Mouse (Mus musculus): ENCODE data around the gene Bag6. TPM values are rescaled to one million over a fixed set of nuclear protein-coding genes. Genes with fewer than 3 reads are reported as not detected.

Gene Bag6
- total and polyA plus RNA-seq, 3 experiments = 69.5 to 686 (median 182) TPM

- ATAC-seq (ENCODE audit: extremely low read depth, insufficient number of reproducible peaks, low FRiP score, poor library complexity, severe bottlenecking) = no peak
- H3K4me3 ChIP-seq (ENCODE audit: low read depth, low read length) = no peak overlapping the region; the same call in 1 of the 2 replicates
- TF ChIP-seq CTCF (IDR thresholded peaks at IDR 0.05; ENCODE audit: low read depth, low read length) = no peak
- no peak for TF ChIP-seq POLR2AphosphoS5 (IDR thresholded peaks at IDR 0.05; ENCODE audit: insufficient replicate concordance, low read depth, low read length)
- TF ChIP-seq GATA1 (IDR thresholded peaks at IDR 0.05; ENCODE audit: borderline replicate concordance, low read length) = no peak
- no peak for TF ChIP-seq GATA2 (IDR thresholded peaks at IDR 0.05; ENCODE audit: borderline replicate concordance, low read depth, low read length)
- no peak for TF ChIP-seq TAL1 (conservative IDR thresholded peaks at IDR 0.05; ENCODE audit: low read depth, low read length)
- H3K4me1 ChIP-seq (ENCODE audit: insufficient read depth, low read depth, low read length) = peaks cover 56% of the 10 kb centered on the region
- no peak for DNase-seq (ENCODE audit: low spot score)
- no peaks in the 10 kb centered on the region for H3K27me3 ChIP-seq (ENCODE audit: insufficient read depth, low read length)
- H3K9me3 ChIP-seq (replicated peaks) = no peaks in the 10 kb centered on the region
- H3K36me3 ChIP-seq (replicated peaks) = peaks cover 66% of the 10 kb centered on the region
These were observed 6.0 kb upstream of the Bag6 start for GRCm38 (mm10) chr17:35128996-35129395.

- Histone ChIP-seq H3K36me3 (replicated peaks) (peaks cover 52% of the 10 kb centered on the region), H3K9me3 (replicated peaks) (no peaks in the 10 kb centered on the region), H3K4me1 (ENCODE audit: insufficient read depth, low read depth, low read length) (peaks cover 40% of the 10 kb centered on the region), H3K27me3 (ENCODE audit: insufficient read depth, low read length) (no peaks in the 10 kb centered on the region), H3K4me3 (ENCODE audit: low read depth, low read length) (no peak overlapping the region)
- no peak for ATAC-seq (ENCODE audit: extremely low read depth, insufficient number of reproducible peaks, low FRiP score, poor library complexity, severe bottlenecking)
- no peak for DNase-seq (ENCODE audit: low spot score)
- TF ChIP-seq GATA2 (IDR thresholded peaks at IDR 0.05; ENCODE audit: borderline replicate concordance, low read depth, low read length) = no peak
- TF ChIP-seq GATA1 (IDR thresholded peaks at IDR 0.05; ENCODE audit: borderline replicate concordance, low read length) = no peak
- TF ChIP-seq CTCF (IDR thresholded peaks at IDR 0.05; ENCODE audit: low read depth, low read length) = no peak
- no peak for TF ChIP-seq TAL1 (conservative IDR thresholded peaks at IDR 0.05; ENCODE audit: low read depth, low read length)
- TF ChIP-seq POLR2AphosphoS5 (IDR thresholded peaks at IDR 0.05; ENCODE audit: insufficient replicate concordance, low read depth, low read length) = no peak
These were observed 3.9 kb upstream of the Bag6 start for GRCm38 (mm10) chr17:35131038-35131437.

- no peak for ATAC-seq (ENCODE audit: extremely low read depth, insufficient number of reproducible peaks, low FRiP score, poor library complexity, severe bottlenecking)
- Histone ChIP-seq H3K36me3 (replicated peaks) (peaks cover 53% of the 10 kb centered on the region), H3K9me3 (replicated peaks) (no peaks in the 10 kb centered on the region), H3K27me3 (ENCODE audit: insufficient read depth, low read length) (no peaks in the 10 kb centered on the region), H3K4me1 (ENCODE audit: insufficient read depth, low read depth, low read length) (peaks cover 42% of the 10 kb centered on the region), H3K4me3 (ENCODE audit: low read depth, low read length) (no peak within 1 kb of the TSS)
- TF ChIP-seq TAL1 (conservative IDR thresholded peaks at IDR 0.05; ENCODE audit: low read depth, low read length) (no peak), POLR2AphosphoS5 (IDR thresholded peaks at IDR 0.05; ENCODE audit: insufficient replicate concordance, low read depth, low read length) (no peak), GATA1 (IDR thresholded peaks at IDR 0.05; ENCODE audit: borderline replicate concordance, low read length) (no peak), GATA2 (IDR thresholded peaks at IDR 0.05; ENCODE audit: borderline replicate concordance, low read depth, low read length) (no peak), CTCF (IDR thresholded peaks at IDR 0.05; ENCODE audit: low read depth, low read length) (no peak)
- no peak for DNase-seq (ENCODE audit: low spot score)
These were observed 3.3 kb upstream of the Bag6 start, which contains the start of gene Apom for GRCm38 (mm10) chr17:35131500-35132173. Gene Apom (minus strand): TSS chr17:35132050.

- H3K27me3 ChIP-seq (ENCODE audit: insufficient read depth, low read length) = no peaks in the 10 kb centered on the region
- ATAC-seq (ENCODE audit: extremely low read depth, insufficient number of reproducible peaks, low FRiP score, poor library complexity, severe bottlenecking) = no peak
These were observed 2.8 kb upstream of the Bag6 start for GRCm38 (mm10) chr17:35132174-35132560.

GRCm38 (mm10) chr17:35133517-35133916 lies 1.5 kb upstream of the Bag6 start:
- ATAC-seq (ENCODE audit: extremely low read depth, insufficient number of reproducible peaks, low FRiP score, poor library complexity, severe bottlenecking) (no peak), DNase-seq (ENCODE audit: low spot score) (no peak)
- no peak overlapping the region; the same call in 1 of the 2 replicates for H3K4me3 ChIP-seq (ENCODE audit: low read depth, low read length)
- peaks cover 55% of the 10 kb centered on the region for H3K36me3 ChIP-seq (replicated peaks)
- TF ChIP-seq CTCF (IDR thresholded peaks at IDR 0.05; ENCODE audit: low read depth, low read length) (no peak), GATA1 (IDR thresholded peaks at IDR 0.05; ENCODE audit: borderline replicate concordance, low read length) (no peak), POLR2AphosphoS5 (IDR thresholded peaks at IDR 0.05; ENCODE audit: insufficient replicate concordance, low read depth, low read length) (no peak), TAL1 (conservative IDR thresholded peaks at IDR 0.05; ENCODE audit: low read depth, low read length) (no peak), GATA2 (IDR thresholded peaks at IDR 0.05; ENCODE audit: borderline replicate concordance, low read depth, low read length) (no peak)
- H3K27me3 ChIP-seq (ENCODE audit: insufficient read depth, low read length) = no peaks in the 10 kb centered on the region
- peaks cover 42% of the 10 kb centered on the region for H3K4me1 ChIP-seq (ENCODE audit: insufficient read depth, low read depth, low read length)
- H3K9me3 ChIP-seq (replicated peaks) = no peaks in the 10 kb centered on the region

More at GRCm38 (mm10) chr17:35132174-35132560, 2.8 kb upstream of the Bag6 start:
- Histone ChIP-seq H3K36me3 (replicated peaks) (peaks cover 54% of the 10 kb centered on the region), H3K9me3 (replicated peaks) (no peaks in the 10 kb centered on the region), H3K4me1 (ENCODE audit: insufficient read depth, low read depth, low read length) (peaks cover 41% of the 10 kb centered on the region), H3K4me3 (ENCODE audit: low read depth, low read length) (no peak overlapping the region)
- TF ChIP-seq CTCF (IDR thresholded peaks at IDR 0.05; ENCODE audit: low read depth, low read length) (no peak), POLR2AphosphoS5 (IDR thresholded peaks at IDR 0.05; ENCODE audit: insufficient replicate concordance, low read depth, low read length) (no peak), GATA2 (IDR thresholded peaks at IDR 0.05; ENCODE audit: borderline replicate concordance, low read depth, low read length) (no peak), GATA1 (IDR thresholded peaks at IDR 0.05; ENCODE audit: borderline replicate concordance, low read length) (no peak), TAL1 (conservative IDR thresholded peaks at IDR 0.05; ENCODE audit: low read depth, low read length) (no peak)
- DNase-seq (ENCODE audit: low spot score) = no peak

- peak; percentile 51; the same call in 1 of the 2 replicates for ATAC-seq (ENCODE audit: extremely low read depth, insufficient number of reproducible peaks, low FRiP score, poor library complexity, severe bottlenecking)
- H3K36me3 ChIP-seq (replicated peaks) = peaks cover 57% of the 10 kb centered on the region
- H3K9me3 ChIP-seq (replicated peaks) = no peaks in the 10 kb centered on the region
- peak; percentile 66 for DNase-seq (ENCODE audit: low spot score)
- H3K4me3 ChIP-seq (ENCODE audit: low read depth, low read length) = peak overlapping the region; percentile 99
- H3K4me1 ChIP-seq (ENCODE audit: insufficient read depth, low read depth, low read length) = peaks cover 49% of the 10 kb centered on the region
- no peaks in the 10 kb centered on the region for H3K27me3 ChIP-seq (ENCODE audit: insufficient read depth, low read length)
- TF ChIP-seq GATA1 (IDR thresholded peaks at IDR 0.05; ENCODE audit: borderline replicate concordance, low read length) (no peak), GATA2 (IDR thresholded peaks at IDR 0.05; ENCODE audit: borderline replicate concordance, low read depth, low read length) (no peak), TAL1 (conservative IDR thresholded peaks at IDR 0.05; ENCODE audit: low read depth, low read length) (no peak), CTCF (IDR thresholded peaks at IDR 0.05; ENCODE audit: low read depth, low read length) (no peak), POLR2AphosphoS5 (IDR thresholded peaks at IDR 0.05; ENCODE audit: insufficient replicate concordance, low read depth, low read length) (no peak)
These were observed 778 bp downstream of the Bag6 start for GRCm38 (mm10) chr17:35135591-35136320.

Data from G1E (cell line).